9 mouse cellular contexts compared by ENCODE assay signal in the genomic region with DNA sequence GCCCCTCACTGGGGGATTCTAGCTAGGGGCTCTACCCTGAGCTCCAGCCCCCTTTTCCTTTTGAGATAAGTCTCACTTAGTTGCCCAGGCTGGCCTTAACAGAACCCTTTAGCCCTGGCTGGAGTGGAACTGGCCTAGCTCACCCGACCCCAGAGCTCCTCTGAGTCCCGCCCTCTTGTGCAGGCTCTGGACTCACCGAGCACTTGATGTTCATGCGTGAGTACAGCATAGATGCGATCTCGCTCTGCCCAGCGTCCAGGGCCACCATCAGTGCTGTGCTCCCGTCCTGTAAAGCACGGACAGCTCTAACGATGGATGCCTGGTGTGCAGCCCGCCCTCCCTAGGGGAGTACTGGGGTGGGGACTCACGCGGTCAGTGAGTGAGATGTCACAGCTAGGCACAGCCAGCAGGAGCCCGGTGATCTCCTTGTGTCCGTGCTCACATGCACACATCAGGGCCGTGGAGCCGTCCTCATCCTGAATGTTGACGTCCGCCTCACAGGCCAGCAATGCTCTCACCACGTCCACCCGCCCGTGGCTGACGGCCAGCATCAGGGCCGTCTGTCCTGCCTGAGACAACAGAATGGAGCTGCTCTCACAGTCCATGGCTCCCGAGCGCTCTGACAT. TPM values are rescaled to one million over a fixed set of nuclear protein-coding genes. Genes with fewer than 3 reads are reported as not detected.
DNase-seq lines count a peak whose midpoint lies in the region; ATAC-seq lines count a peak whose summit lies in the region.
"Had no signal": no experiment of that assay in that cellular context is flagged by ENCODE, and none has a peak within 500 bp of the region (broad histone marks: within the 10 kb centered on the region; RNA-seq: fewer than 3 reads in every experiment).

No protein-coding gene starts in this region.

- H3K9ac ChIP-seq in neural tube, embryonic 13.5 days = no peak overlapping the region
- no peak overlapping the region for H3K9ac ChIP-seq in neural tube, embryonic 15.5 days (replicated peaks)
- no peak overlapping the region for H3K9ac ChIP-seq in heart, embryonic 15.5 days

- H3K27ac ChIP-seq in neural tube, embryonic 13.5 days (replicated peaks) = 0 out of 2 replicates have a peak overlapping the region, but pooled peaks have one; percentile 6
- H3K27ac ChIP-seq in neural tube, embryonic 15.5 days (replicated peaks) = no peak overlapping the region
- peak overlapping the region; percentile 87 for H3K27ac ChIP-seq in heart, embryonic 15.5 days
- H3K27ac ChIP-seq: macrophage had no signal

- no peak overlapping the region for H3K4me3 ChIP-seq in neural tube, embryonic 13.5 days
- no peak overlapping the region for H3K4me3 ChIP-seq in neural tube, embryonic 15.5 days (replicated peaks)
- no peak overlapping the region for H3K4me3 ChIP-seq in heart, embryonic 15.5 days

- no peaks in the 10 kb centered on the region for H3K27me3 ChIP-seq in neural tube, embryonic 13.5 days
- H3K27me3 ChIP-seq in neural tube, embryonic 15.5 days (replicated peaks) = no peaks in the 10 kb centered on the region
- H3K27me3 ChIP-seq in heart, embryonic 15.5 days = no peaks in the 10 kb centered on the region

- H3K4me2 ChIP-seq in neural tube, embryonic 13.5 days = no peak overlapping the region
- H3K4me2 ChIP-seq in neural tube, embryonic 15.5 days = no peak overlapping the region
- no peak overlapping the region for H3K4me2 ChIP-seq in heart, embryonic 15.5 days

- H3K36me3 ChIP-seq in neural tube, embryonic 13.5 days = peaks cover 9% of the 10 kb centered on the region; the same call in 1 of the 2 replicates
- no peaks in the 10 kb centered on the region for H3K36me3 ChIP-seq in neural tube, embryonic 15.5 days
- H3K36me3 ChIP-seq in heart, embryonic 15.5 days = peaks cover 46% of the 10 kb centered on the region

- H3K4me1 ChIP-seq in neural tube, embryonic 13.5 days (replicated peaks) = peaks cover 21% of the 10 kb centered on the region
- peaks cover 15% of the 10 kb centered on the region for H3K4me1 ChIP-seq in neural tube, embryonic 15.5 days
- peaks cover 28% of the 10 kb centered on the region for H3K4me1 ChIP-seq in heart, embryonic 15.5 days (replicated peaks)

- 74% methylated on average over 26 of the region's 26 CpGs for WGBS in neural tube, embryonic 13.5 days
- WGBS in neural tube, embryonic 15.5 days = 74% methylated on average over 26 of the region's 26 CpGs
- 46% methylated on average over 26 of the region's 26 CpGs for WGBS in heart, embryonic 15.5 days

- no peaks in the 10 kb centered on the region for H3K9me3 ChIP-seq in neural tube, embryonic 13.5 days
- H3K9me3 ChIP-seq in neural tube, embryonic 15.5 days (replicated peaks) = no peaks in the 10 kb centered on the region
- H3K9me3 ChIP-seq in heart, embryonic 15.5 days (replicated peaks) = no peaks in the 10 kb centered on the region

- no peak for ATAC-seq in neural tube, embryonic 13.5 days (ENCODE audit: low read depth)
- ATAC-seq in neural tube, embryonic 15.5 days (ENCODE audit: low FRiP score) = no peak
- peak; percentile 48 for ATAC-seq in heart, embryonic 15.5 days (replicated peaks; ENCODE audit: insufficient number of reproducible peaks, insufficient read depth, low FRiP score, low read depth)
- ATAC-seq in megakaryocyte progenitor cell, adult 5-6 weeks (replicated peaks; ENCODE audit: poor library complexity) = no peak

- peak; percentile 43 for DNase-seq in adrenal gland, postnatal 14 days
- DNase-seq in adrenal gland, adult 18-20 months (ENCODE audit: low spot score in 2 of 2) = no peak
- peak; percentile 14 for DNase-seq in retina, embryonic 14.5 days (ENCODE audit: low spot score)
- DNase-seq in layer of hippocampus, postnatal 36 days = no peak

RNA-seq across cellular contexts. Expression of a gene that starts 9.6 kb away (rescaled TPM):
- 9.1 and 10.4 TPM in 2 replicates for total RNA-seq in adrenal gland, postnatal 14 days (2021)
- total RNA-seq in adrenal gland, adult 18-20 months (2021) = 1 to 10 TPM in 1 of 2 experiments, under 1 TPM in 1; 0.56 to 1.1 TPM
- 17.5 and 21.0 TPM in 2 replicates for polyA plus RNA-seq in neural tube, embryonic 13.5 days (2015; fragmentation: Nextera tagmentation; extraction: Ambion mirVana)
- polyA plus RNA-seq in neural tube, embryonic 15.5 days (2015; fragmentation: Nextera tagmentation; extraction: Ambion mirVana) = 17.2 and 39.7 TPM in 2 replicates
- polyA plus RNA-seq in heart, embryonic 15.5 days (2015; fragmentation: Nextera tagmentation; extraction: Ambion mirVana) = 69.6 and 88.1 TPM in 2 replicates
- total RNA-seq in layer of hippocampus, postnatal 36 days (2021) = 1 to 10 TPM; 1.4 to 2.1 TPM
- 43.2 and 50.1 TPM in 2 replicates for total RNA-seq in megakaryocyte progenitor cell, adult 5-6 weeks (2015)
- total RNA-seq in megakaryocyte progenitor cell, adult 5-6 weeks (2017) = 128 and 151 TPM in 2 replicates

RNA-seq across cellular contexts. Expression of a gene that starts 28.9 kb away (rescaled TPM):
- total RNA-seq in adrenal gland, postnatal 14 days (2021) = 31.5 and 31.8 TPM in 2 replicates
- 10 to 100 TPM; 31.1 to 31.3 TPM for total RNA-seq in adrenal gland, adult 18-20 months (2021)
- polyA plus RNA-seq in neural tube, embryonic 13.5 days (2015; fragmentation: Nextera tagmentation; extraction: Ambion mirVana) = 5.3 and 5.9 TPM in 2 replicates
- 4.9 and 7.4 TPM in 2 replicates for polyA plus RNA-seq in neural tube, embryonic 15.5 days (2015; fragmentation: Nextera tagmentation; extraction: Ambion mirVana)
- polyA plus RNA-seq in heart, embryonic 15.5 days (2015; fragmentation: Nextera tagmentation; extraction: Ambion mirVana) = 20.0 and 26.3 TPM in 2 replicates
- 1 to 10 TPM; 6.3 to 7.0 TPM for total RNA-seq in layer of hippocampus, postnatal 36 days (2021)
- total RNA-seq in megakaryocyte progenitor cell, adult 5-6 weeks (2015) = 0.72 and 1.2 TPM in 2 replicates
- total RNA-seq in megakaryocyte progenitor cell, adult 5-6 weeks (2017) = 0.71 and 1.2 TPM in 2 replicates

RNA-seq across cellular contexts. Expression of a gene that starts 46.4 kb away (rescaled TPM):
- total RNA-seq in adrenal gland, postnatal 14 days (2021) = 42.6 and 60.4 TPM in 2 replicates
- 100 to 1,000 TPM; 135 to 173 TPM for total RNA-seq in adrenal gland, adult 18-20 months (2021)
- polyA plus RNA-seq in neural tube, embryonic 13.5 days (2015; fragmentation: Nextera tagmentation; extraction: Ambion mirVana) = 13.8 and 16.1 TPM in 2 replicates
- 15.3 and 23.1 TPM in 2 replicates for polyA plus RNA-seq in neural tube, embryonic 15.5 days (2015; fragmentation: Nextera tagmentation; extraction: Ambion mirVana)
- 12.9 and 25.0 TPM in 2 replicates for polyA plus RNA-seq in heart, embryonic 15.5 days (2015; fragmentation: Nextera tagmentation; extraction: Ambion mirVana)
- 10 to 100 TPM; 13.7 to 14.1 TPM for total RNA-seq in layer of hippocampus, postnatal 36 days (2021)
- total RNA-seq in megakaryocyte progenitor cell, adult 5-6 weeks (2015) = 6.5 and 8.5 TPM in 2 replicates
- 14.0 and 14.4 TPM in 2 replicates for total RNA-seq in megakaryocyte progenitor cell, adult 5-6 weeks (2017)

Comparison
In these comparisons a context has a peak if more than half of its experiments do, and no peak if none do; other contexts are left out.
1. DNase-seq: peak in adrenal gland, postnatal 14 days (single experiment) and retina, embryonic 14.5 days (single experiment); none in adrenal gland, adult 18-20 months (0 of 2) and layer of hippocampus, postnatal 36 days (0 of 2).